Mouse (Mus musculus) gonadal fat pad, adult 2 months (tissue): ENCODE results near the gene 4930568D16Rik. TPM values are rescaled to one million over a fixed set of nuclear protein-coding genes. Genes with fewer than 3 reads are reported as not detected.

ENCODE experiments used
- DNase-seq: peaks from one replicate; pipeline ENCODE4 v3.0.0-alpha.2; 2012; ENCODE audit warnings: low read depth
- polyA plus RNA-seq: library from polyadenylated mRNA; depleted of rRNA; stranded (reverse); fragments of >200 nt; gene quantifications from 2 replicates; pipeline ENCODE4 v1.2.3, GENCODE M21; 2012; rRNA removed

Gene 4930568D16Rik
- not detected in 2 replicates for polyA plus RNA-seq

DNA sequence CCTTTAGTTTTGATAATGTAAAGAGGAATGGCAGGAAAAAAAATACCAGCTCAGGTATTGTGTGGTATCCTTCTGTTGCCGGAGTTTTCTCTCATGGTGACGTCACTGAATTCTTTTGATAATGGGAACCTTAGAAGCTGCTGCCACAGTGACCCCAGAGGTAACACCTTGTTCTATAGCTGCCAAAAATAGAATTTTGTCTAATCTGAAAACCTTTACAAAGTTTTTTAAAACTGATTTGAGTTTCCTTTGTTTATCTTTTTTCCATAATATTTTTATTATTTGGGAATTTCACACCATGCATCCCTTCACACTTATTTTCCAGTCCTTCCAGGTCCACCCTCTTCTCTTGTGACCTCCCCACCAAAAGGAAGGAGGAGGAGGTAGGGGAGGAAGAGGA lies at the start of gene 4930568D16Rik:
Gene 4930568D16Rik, minus strand, starts transcription at position 101 of the 400 bp plus-strand sequence.
- no peak for DNase-seq

DNA sequence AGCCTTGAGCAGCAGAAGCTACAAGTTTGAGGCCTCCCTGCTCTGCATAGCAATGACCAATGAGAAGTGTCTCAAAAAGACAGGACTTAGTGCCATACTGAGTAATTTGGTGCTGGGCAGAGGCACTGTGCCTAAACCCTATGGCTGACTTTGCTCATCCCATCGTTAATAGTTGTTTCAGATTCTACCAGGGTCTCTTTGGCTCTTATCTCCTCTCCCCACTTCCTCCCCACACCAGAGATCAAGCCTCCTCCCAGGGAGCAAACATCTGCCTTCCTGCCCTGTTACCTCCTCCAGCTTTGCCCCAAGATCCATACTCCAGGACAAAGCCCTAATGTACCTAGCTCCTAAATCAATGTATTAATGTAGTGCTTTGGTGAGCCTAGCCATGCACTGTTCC lies 49.7 kb upstream of the 4930568D16Rik start:
- DNase-seq = no peak

DNA sequence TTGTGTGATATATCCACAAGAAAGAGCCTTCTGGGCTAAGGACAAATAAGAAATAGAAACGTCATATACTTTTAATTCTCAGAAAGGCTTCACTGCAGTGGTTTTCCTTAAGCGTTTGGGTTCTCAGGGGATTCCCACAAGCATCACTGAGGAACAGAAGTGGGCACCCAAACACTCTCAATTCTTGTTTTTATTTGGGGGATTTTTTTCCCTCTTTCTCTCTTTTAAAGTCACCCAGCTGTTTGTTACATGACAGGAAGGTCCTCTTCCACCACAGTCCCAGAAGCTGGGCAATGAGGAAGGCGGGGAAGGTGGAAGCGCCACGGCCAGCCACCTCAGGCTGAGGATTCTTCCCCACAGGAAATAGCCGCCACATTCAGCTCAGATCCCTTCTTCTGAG lies 48.9 kb upstream of the 4930568D16Rik start:
- no peak for DNase-seq

DNA sequence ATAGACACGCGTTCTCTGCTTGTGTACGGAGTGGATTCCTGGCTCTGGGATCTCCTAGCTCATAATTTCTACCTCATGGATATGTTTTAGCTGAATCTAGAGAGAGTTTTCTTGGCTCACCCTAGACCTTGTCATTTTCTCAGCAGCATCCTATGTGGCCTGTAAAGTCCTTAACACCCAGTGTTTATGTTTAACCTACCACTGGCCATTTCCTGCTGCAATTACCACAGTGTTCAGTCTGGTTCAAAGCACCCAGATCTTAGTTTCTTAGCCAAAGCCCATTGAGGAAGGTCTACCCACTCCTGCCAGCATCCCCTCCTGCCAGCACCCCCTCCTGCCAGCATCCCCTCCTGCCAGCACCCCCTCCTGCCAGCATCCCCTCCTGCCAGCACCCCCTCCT lies 45.3 kb upstream of the 4930568D16Rik start:
- DNase-seq = no peak

DNA sequence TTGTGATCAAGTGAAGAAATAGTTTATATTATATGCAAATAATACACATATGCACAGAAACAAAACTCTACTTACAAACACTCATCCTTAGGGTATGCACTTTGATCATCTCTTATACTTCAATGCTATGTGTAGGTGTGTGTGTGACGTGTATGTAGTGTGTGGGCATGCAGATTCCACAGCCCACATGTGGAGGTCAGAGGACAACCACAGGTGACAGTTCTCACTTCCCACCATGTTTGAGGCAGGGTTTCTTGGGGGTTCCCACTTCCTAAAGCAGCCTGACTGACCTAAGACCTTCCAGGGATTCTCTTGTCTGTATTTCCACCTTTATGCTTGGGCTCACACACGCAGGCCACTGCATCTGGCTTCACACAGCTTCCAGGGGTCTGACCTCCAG lies 44.7 kb upstream of the 4930568D16Rik start:
- no peak for DNase-seq

DNA sequence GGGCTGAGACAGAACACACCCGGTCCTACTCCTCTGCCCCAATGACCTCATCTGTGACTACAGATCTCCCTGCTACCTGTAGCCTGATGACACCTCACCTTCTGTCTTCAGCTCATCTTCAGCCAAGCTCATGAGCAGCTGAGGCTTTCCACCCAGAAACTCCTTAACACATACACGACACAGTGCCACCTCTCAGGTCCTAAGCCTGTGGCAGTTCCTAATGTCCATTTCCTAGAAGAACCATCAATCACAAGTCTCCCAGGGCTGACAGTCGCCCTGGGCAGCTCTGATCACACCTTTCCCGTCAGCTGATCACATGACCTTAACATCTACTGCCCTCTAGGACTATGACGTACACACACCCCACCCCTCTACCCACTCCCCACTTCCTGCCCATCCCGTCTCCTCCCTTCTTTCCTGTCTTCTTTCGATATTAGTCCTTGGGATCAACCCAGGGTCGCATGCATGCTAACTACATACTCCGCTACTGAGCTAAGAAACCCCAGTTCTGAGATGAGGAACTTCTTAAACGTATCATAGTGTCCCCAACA lies 44.2 kb upstream of the 4930568D16Rik start:
- no peak for DNase-seq

DNA sequence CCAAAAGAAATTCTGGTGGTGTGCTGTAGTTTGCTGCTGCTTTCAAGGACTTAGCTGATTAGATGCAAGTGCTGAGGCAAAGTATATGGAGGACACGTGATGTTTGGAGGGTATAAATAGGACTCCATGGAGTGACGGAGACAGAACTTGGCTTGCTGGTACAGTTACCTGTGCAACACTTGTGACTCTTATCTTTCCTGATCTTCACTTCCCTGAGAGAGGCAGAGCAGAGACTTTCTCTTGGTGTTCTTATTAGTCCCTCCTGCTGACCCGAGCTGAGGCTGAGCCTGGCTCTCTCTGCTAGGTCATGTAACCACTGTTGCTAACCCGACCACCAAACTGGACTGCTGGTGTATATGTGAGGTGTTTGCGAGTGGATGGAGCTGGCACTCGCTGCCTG lies 41.9 kb upstream of the 4930568D16Rik start:
- DNase-seq = no peak

DNA sequence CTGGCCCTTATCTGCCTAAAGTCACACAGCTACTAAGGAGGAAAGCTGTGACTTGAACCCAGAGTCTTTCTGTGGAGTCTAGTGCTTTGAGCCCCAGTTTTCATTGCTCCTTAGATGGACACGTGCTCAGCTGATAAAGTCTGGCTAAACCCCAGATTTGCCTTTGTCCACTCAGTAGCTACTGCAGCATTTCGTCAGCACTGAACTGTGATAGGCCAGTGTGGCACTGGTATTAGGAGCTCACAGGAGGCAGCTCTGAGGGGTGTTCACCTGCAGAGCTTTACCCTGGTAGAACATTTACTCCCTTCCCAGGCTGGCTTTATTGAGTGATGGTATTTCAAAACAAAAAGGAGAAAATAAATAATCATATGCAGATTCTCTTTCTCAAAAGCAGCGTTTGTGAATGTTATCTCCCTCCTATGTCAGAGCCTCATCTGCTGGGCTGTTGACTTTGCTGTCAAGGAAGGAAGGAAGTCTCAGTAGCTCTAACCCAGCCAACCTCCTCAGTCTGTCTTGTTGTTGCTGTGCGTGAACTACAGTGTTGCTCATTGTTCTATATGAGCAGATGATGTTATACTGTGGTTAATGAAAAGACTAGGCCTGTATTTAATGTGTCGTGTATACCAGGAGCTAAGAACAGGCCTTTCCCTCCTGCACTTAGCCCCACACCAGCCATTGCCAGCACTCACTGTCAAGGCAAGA lies 41.0 kb upstream of the 4930568D16Rik start:
- no peak for DNase-seq

DNA sequence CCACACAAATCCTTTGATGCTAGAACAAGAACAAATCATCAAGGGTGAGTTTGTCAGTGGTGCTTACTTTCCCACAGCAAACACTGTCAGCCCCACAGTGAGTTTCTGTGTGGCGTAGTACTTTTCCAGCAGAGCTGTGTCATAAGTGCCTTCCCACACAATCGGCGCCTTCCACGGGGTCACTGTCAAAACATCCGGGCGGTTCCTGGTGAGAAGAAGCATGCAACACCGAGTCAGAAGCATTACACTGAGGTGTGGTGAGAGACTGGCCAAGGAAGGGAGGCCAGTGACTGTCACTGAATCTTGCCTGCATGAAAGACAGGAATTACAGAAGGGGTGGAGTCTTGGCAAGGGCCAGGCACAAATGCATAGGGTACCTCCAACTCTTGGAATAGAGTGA lies 40.3 kb upstream of the 4930568D16Rik start:
- no peak for DNase-seq

DNA sequence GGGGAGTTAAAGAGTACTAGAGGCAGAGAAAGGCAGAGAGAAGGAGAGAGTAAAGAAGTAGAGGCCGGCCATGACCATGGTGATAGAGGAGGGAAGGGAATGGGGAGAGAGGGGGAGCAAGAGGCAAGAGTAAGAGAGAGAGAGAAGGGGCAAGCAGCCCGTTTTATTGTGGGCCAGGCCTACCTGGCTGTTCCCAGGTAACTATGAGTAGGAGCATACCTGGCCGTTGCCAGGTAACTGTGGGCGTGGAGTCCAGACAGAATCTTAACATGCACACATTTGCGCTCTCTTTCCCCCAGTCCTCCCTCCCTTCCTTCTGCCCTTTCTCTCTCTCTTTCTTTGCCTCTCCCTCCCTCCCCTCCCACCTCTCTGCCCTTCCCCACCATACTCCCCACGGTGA lies 39.7 kb upstream of the 4930568D16Rik start:
- no peak for DNase-seq

DNA sequence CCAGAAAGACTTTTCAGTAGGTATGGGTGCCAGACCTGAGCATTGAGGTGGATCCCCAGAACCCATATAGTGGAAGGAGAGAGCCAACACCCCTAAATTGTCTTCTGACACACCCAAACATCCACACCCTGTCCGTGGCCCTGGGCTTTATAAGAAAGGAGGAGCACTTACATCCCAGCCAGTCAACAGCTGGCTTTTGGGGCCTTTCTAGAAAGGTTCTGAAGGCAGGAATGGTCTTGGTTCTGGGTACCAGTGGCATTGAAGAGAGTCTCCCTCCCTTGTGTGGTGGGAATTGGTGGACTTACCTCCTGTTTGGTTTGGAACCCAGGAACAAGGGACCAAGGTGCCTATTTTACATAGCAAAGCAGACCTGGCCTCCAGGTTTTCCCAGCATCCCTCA lies 39.1 kb upstream of the 4930568D16Rik start:
- no peak for DNase-seq

DNA sequence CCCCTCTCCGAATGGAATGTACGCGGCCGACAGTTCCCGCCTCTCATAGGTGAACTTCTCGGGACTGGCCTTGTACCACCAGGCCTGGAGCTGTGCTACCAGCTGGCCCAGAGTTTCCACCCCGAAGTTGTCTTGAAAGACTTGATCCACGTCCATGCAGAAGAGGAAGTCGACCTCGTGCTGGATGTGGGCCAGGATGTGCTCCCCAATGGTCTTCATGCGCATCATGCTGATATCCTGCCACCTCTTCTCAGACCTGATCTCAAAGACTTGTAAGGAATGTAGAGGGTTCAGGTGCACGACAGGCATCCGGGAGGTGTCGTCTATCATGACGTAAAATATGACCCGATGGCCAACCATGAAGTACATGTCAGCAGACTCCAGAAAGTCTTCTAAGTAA lies 34.9 kb upstream of the 4930568D16Rik start:
- no peak for DNase-seq

DNA sequence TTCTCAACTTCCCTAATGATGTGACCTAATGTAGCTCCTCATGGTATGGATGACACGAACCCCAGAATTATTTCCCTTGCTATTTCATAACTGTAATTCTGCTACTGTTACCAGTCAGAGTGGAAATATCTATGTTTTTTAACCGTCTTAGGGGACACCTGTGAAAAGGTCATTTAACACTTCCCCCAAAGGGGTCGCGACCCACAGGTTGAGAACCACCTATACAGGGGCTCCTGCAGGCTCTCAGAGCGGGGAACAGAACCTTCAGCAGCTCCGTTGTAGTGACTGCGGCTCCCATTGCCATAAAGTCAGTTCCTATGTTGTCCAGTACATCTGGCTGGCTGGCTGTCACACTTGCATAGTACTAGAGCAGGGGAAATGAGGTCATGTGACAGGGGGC lies 33.2 kb upstream of the 4930568D16Rik start:
- DNase-seq = no peak

DNA sequence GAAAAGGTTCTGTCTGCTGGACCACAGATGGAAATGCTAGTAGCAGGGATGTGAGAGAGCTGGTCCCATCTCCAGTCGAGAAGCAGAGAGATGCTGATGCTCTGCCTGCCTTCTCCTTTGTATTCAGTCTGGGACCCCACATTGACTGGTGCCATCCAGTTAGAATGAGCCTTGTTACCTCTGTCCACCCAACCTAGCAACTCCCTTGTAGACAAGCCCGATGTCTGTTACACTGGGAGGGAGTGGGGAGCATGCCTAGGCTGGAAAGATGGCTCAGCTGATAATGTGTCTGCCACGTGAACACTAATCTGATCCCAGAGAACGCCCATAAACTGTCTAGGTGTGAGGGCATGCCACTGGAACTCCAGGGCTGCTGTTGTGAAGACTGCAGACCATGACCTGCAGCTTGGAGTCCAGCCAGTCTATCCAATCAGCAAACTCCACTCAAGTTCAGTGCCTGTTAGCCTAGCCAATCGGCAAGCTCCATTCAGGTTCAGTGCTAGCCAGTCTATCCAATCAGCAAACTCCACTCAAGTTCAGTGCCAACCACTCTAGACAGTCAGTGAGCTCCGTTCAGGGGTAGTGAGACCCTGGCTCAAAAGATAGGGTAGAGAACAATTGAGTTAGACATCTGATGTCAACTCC lies 30.8 kb upstream of the 4930568D16Rik start:
- peak; percentile 30 for DNase-seq

DNA sequence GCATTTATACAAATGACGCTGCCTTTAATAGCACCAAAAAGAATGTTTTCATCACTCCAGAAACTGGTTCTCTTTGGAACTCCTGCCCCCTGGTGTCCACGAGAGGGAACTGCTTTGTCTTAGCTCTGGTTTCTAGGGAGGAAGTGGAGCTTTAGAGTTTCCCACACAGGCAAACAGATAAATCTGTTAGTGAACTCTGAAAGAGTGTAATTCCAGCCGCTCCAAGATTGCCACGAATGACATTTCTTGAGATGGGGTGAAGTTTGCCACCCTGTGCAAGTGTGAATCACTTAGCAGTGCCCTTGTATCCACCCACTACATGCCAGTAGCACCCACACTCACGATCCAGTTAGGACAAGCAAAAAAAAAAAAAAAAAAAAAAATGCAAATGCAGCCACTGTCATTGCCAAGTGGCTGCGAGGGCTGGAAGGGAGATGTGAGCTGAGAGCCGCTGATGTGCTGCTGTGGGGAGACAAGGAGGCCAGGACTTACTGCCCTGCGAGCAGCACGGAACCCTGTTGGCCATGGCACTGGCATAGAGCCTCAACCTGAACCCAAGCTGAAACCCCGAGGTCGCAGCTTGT lies 30.2 kb upstream of the 4930568D16Rik start:
- no peak for DNase-seq

DNA sequence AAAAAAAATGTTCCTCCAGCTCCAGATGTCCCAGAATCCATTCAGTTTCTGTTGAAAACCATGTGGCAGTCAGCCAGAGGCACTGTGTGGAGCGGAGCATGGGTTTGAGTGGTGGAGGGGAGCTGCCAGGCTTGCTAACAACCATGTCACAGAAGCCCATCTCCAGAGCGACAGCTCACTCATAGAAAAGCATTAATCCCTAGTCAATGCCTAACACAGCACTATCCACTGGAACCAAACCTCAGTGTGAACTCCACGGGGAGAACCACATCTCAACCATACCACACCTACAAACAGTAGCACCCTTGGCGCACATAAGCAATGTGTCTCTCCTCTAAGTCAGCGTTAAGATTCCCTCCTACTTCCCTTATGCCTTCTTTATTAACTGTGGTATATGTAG lies 29.6 kb upstream of the 4930568D16Rik start, which contains the start of gene 4930402F06Rik:
Gene 4930402F06Rik, minus strand, starts transcription at position 80 of the 400 bp plus-strand sequence.
- no peak for DNase-seq

DNA sequence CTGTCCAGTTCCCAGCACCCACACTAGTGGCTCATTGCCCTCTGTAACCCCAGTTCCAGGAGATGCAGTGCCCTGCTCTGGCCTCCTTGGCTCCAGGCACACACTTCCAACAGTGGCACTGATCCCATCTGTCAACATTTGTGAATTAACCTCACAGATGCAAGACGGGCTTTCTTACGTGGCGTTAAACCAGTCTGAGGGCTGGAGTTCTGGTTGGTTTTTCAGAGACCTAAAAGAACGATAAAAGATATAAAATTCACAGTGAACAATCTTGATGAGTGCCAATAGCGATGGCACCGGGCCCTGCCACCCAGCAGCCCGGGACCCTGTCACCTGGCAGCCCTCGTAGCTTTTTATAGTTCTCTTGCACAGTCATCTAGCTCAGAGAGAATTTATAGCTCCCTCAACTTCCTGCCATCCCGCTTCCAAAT lies 17.9 kb upstream of the 4930568D16Rik start:
- peak; percentile 30 for DNase-seq

DNA sequence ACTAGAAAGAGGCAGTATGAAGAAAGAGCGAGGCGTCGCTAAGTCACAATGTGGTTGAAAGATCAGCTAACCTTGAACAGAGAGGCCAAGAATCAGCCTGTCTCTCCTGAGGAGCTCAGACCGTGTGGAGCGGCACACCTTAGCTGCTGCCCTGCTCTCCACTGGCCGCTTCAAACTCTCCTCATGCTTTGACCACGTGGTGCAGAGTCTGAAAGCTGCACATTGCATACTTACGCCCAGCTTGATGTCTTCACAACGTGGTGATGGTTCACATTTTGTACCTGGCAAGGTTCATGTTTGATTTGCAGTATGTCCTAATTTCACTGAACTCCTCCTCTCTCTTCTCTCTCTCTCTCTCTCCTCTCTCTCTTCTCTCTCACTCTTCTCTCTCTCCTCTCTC lies 11.8 kb upstream of the 4930568D16Rik start:
- DNase-seq = no peak

DNA sequence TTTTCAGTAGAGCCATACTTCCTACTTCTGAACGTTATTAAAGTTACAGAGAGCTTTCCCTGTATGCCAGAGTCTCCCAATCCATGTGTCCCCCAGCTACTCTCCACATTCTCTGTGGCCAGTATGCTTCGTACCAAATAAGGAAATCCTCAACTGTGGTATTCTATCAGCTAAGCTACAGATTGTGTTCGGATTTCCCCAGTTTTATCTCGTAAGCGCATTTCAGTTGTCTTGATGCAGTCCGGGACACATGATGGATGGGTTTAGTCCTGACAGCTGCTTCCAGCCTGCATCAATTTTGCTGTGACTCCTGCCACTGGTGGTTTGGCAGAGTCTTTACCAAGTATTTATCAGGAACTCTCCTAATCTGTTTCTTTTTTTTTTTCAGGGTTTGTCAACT lies 10.1 kb upstream of the 4930568D16Rik start:
- DNase-seq = no peak

DNA sequence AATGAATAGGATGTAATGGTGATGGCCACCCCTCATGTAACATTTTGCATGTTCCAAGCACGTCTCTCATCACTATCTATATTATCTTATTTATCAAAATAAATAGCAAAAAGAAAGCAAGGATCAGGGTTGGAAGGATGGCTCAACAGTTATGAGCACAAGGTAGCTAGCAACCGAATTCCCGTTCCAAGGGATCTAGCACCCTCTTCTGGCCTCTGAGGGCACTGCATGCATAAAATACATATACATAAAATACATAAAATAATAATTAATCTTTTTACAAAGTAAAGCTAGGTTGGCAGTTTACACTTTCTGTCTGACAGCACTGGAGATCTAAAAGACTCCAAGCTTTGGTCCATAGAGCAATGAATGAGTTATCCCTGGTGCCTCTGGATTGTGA lies 5.5 kb upstream of the 4930568D16Rik start:
- DNase-seq = no peak

DNA sequence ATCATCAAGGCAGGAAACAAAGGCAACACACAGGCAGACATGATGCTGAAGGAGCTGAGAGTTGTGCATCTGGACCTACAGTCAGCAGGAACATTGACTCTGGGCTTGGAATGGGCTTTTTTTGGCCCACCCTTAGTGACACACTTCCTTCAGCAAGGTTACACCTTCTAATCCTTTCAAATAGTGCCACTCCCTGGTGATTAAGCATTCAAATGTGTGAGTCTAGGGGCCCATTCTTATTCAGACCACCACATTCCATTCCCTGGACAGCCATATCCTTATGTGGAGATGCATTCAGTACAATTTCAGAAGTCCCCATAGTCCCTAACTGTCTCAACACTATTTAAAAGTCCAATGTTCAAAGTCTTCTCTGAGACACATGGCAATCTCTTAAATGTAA lies 3.2 kb upstream of the 4930568D16Rik start:
- DNase-seq = no peak

DNA sequence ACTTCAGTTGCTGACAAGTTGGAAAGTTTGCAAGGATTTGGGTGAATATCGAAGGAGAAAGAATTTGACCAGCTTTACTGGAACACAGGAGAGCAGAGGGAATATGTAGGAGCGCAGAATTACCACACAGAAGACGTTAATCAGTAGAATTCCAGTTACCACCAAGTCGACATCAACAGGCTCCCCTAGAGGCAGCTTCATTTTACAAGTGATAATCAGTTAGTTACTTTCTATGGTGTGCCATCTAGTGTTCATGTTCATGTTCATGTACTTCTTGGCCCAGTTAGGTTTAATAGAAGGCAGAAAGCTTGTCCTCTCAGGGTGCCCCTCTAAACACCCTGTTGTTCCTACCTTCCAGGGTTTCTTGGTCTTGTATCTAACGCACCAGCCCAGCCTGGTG lies 18.3 kb downstream of the 4930568D16Rik start:
- DNase-seq = no peak

DNA sequence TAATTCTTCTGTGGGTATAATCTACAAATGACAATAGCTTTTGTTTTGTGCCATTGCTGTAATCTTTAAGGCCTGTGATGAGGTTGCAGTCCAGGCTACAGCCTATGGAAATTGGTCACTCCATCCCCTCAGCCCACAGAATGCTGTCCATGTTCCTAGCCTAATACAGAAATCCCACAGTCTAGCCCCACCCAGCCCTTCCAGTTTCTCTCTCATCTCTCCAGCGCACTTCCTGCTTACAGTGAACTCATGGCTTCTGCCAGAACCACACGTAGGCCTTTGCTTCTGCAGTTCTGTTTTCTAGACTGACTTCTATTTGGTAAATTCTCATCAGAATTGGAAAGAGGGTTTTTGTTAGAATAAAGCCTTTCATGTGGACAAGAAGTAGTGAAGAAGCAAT lies 21.5 kb downstream of the 4930568D16Rik start:
- no peak for DNase-seq
